Mouse (Mus musculus): Measurements from ENCODE around the gene Fam222a.

Gene Fam222a

DNA sequence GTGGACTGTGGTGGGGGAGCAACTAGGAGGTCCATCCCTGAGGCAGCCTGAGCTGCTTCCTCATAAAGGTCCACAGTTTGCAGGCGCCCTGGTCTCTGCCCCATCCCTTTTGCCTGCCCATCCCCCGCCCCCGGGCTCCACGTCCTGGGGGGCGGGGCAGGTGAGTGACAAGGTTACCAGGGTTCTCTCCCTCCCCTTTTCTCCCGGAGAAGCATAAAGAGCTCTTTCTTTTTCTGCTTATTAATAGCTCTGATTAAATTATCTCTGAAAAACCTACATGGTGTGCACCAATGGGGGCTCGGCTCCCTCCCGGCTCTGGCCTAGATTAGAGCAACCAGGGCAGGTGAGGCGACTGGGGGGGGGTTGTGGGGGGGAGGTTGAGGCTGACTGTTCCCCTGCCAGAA lies 7.3 kb upstream of the Fam222a start:
- DNase-seq (ENCODE audit: low spot score) = peak; percentile 66

DNA sequence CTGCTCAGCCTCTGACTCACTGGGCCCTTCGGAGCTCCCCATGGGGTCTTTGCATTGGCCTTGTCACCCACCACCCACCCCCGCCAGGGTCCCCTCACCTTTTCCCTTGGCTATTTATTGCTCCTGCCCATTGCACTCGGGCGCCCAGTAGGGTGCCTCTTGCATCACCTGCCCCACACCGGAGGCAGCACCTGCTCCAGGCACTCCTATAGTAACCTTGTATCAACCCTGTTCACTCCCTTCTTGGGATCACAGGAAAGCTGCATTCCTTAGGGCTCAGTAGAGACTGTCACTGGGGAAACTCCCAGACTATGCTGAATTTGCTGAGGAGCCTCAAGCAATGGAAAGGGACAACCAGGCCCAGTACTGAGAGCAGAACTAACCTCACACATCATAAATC lies 6.9 kb upstream of the Fam222a start:
- peak; percentile 74 for DNase-seq (ENCODE audit: low spot score)

DNA sequence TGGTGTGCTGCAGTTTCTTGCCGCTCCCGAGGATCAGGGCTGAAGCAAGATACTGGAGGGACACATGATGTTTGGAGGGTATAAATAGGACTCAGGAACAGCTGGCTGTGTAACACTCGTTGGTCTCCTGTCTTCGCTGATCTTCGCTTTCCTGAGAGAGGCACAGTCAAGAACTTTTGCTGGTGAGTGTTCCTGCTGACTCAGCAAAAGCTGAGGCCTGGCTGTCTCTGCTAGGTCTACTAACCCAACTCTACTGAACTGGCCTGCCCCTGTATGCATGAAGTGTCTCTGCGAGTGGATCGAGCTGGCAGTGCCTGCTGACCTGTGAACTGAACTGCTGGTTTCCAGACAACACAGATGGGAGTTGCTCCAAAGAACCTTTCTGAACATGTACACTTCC lies 3.8 kb upstream of the Fam222a start:
- DNase-seq (ENCODE audit: low spot score) = no peak

DNA sequence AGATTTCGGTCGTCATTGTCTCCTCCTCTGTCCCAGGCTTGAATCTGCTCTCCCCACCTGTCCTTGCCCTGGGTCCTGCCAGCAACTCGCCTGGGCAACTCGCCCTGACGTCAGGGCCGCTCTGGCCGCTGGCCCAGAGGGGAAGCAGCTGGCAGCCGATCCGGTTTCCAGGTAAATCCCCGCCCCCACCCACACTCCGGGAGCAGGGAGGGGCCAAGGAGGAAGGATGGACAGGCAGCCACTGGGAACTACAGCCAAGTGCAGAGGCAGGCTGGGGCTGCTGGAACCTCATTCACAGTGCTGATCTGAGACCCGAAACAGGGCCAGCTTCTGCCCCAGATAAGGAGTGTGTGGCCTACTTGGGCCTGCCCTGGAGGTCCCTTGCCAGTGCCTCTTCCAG lies 2.5 kb upstream of the Fam222a start:
- no peak for DNase-seq (ENCODE audit: low spot score)

DNA sequence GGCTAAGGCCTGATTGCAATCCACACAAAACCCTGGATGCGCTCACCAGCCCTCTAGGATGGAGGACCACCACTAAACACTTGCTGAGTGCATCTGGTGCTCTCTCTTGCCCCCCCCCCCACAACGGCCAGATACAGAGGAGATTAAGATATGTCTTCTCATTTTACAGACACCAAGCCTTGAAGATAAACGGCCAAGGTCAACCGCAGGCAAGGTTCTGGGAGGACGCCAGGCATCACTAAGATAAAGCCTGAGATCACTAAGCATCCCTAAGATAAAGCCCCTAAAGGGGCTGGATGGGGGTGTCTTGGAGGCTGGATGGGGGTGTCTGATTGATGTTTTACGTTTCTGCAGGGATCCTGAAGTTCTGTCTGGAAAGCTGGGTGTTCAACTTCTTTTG lies 2.1 kb upstream of the Fam222a start:
- no peak for DNase-seq (ENCODE audit: low spot score)

DNA sequence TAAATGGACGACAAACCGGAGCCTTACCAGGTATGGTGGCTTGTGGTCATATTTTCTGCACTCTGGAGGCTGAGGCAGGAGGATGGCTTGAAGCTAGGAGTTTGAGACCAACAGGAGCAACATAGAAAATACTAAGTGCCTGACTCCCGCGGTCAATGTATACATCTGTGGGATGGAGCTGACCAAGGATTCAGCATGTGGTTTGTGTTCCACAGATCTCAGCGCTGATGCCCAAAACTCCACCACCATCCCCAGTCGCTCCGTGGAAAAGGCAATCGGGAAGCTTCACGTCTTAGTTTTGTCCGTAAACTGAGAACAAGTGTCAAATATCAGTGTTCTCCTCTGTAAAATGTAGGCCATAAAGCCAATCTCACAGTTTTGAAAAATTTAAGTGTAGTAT lies 1.4 kb upstream of the Fam222a start:
- no peak for DNase-seq (ENCODE audit: low spot score)

DNA sequence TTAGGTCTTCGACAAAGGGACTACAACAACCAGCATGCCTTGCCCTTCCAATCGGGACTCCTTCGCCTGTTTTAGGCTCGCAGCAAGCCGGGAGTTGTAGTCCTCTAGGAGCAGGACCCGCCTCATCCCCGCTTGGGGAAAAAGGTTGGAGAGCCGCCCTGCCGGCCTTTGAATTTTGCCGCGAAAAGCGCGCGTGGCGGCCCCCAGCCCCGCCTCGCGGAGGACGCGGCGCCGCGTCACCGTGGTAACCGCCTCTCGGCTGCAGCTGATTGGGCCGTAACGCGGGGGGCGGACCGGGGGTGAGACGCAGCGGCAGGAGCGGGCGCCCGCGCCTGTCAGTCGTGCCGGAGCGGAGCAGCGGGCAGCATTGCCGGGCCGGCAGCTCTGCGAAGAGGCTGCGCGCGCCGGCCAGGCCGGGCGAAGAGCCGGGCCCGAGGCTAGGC lies 720 bp upstream of the Fam222a start:
- peak; percentile 95 for DNase-seq (ENCODE audit: low spot score)

DNA sequence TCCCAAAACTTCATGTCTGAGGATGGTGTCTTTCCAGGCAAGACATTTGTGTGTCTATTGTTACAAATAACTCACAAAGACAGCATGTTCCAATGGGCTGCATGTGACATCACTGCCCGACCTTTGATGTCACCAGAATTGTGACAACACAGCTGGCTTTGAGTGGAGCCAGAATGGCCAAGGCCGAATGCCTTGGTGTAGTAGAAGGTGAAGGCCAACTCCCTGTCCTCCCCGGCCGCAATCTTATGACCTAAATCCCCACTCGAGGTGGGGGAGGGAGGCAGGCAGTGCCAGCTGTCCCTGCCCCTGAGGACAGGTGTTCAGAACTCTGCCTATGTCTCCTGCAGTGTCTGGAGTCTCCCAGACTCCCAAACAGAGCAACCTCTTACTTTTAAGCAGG lies 1.0 kb downstream of the Fam222a start:
- no peak for DNase-seq (ENCODE audit: low spot score)

DNA sequence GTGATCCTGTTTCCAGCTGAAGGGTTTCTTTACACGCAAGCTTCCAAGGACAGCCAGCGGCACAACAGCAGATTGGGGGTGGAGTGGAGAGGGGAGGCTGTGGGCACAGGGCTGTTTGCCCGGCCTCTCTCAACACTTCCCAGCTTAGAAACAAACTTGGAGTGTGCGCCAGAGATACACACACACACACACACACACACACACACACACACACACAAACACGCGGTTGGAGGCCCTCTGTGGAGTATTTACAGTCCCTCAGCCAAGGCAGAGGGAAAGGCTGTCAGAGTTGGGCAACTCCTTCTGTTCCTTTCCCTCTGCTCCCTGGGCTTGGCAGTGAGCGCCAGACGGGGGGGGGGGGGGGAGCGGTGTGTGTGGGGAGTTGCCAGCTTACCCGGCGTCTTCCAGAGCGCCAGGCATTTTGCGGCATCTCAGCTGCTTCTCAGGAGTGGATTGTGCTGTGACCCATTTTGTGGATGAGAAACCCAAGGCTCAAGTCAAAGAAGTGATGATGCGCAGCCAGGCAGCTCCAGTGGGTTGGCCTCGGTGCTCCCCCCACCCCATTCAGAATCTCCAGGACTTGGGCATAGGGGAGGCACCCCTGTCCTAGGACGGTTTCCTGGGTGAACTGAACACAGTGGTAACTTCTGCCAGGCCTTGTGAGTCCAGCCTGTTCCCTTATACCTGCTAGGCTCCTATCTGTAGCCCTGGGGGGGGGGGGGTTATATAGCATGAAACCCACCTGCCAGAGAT lies 2.3 kb downstream of the Fam222a start:
- DNase-seq (ENCODE audit: low spot score) = peak; percentile 46

DNA sequence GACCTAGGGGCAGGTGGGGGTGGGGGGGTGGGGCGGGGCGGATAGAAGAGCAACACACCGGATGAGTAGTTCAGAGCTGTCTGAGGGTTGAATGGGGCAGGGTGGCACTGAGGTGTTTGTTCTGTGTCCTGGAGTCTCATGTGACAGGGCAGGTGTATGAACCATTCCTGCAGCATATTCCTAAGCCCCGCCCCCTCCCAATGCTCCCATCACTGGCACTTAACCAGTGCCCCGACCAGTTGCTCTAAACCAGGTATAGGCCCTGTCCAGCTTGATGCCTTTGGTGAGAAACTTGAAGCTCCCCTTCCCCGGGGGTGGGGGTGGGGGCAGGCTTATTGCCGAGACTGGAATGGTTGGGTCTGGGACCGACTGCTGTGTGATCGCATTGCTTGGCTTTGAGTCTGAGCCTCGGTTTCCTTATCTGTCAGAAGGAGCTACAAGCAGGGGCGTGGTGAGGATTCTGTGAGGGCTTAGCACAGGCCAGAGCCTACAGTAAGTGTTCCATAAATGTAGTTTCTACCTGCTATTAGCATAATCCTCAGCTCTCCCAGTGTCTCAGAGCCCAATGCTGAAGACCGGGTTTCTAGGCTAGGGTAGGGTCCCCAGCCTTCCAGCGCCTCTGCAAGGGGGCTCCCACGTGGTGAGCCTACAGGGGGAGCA lies 3.1 kb downstream of the Fam222a start:
- no peak for DNase-seq (ENCODE audit: low spot score)

DNA sequence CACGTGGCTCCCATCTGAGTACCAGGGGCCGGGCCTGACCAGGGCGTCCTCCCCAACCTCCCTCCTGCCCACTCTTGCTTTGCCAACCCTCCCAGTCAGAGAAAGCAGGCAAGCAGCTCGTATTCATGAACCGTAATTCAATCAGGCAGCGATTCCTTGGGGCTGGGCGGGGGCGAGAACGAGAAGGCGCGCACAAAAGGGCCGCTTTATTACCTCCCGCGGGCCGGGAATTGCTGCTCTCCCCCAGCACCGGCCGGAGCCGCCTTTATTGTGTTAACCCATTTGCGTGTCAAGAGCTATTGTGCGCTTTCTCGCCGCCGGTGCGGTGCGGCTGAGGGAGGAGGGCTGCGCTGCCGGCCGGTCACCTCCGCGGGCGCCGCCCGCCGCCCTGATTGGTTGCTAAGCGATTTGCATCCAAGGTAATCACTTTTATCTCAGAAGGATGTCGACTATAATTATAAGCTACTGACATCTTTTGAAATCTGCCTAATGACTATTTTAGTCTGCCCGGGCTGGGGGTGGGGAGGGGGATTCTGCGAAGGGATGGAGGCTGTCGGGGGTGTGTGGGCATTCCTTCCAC lies 3.7 kb downstream of the Fam222a start:
- no peak for DNase-seq (ENCODE audit: low spot score)

DNA sequence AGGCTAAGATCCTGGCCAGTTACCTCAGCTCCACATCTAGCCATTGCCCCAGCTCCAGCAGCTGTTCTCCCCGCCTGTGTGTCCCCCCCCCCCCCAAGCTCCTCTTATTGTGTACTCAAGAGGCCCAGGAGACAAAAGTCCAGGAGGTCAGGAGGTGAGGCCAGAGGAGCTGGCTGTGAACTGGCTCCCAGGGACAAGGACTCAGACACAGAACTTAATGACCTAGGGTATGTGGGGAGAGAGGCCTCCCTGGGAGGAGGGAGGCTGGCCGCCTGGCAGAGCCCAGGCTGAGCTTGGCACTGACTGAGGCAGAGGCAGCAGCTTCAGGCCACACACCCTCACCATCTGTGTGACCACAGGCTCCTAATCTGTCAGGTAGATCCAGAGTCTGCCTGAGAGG lies 5.2 kb downstream of the Fam222a start:
- DNase-seq (ENCODE audit: low spot score) = no peak

DNA sequence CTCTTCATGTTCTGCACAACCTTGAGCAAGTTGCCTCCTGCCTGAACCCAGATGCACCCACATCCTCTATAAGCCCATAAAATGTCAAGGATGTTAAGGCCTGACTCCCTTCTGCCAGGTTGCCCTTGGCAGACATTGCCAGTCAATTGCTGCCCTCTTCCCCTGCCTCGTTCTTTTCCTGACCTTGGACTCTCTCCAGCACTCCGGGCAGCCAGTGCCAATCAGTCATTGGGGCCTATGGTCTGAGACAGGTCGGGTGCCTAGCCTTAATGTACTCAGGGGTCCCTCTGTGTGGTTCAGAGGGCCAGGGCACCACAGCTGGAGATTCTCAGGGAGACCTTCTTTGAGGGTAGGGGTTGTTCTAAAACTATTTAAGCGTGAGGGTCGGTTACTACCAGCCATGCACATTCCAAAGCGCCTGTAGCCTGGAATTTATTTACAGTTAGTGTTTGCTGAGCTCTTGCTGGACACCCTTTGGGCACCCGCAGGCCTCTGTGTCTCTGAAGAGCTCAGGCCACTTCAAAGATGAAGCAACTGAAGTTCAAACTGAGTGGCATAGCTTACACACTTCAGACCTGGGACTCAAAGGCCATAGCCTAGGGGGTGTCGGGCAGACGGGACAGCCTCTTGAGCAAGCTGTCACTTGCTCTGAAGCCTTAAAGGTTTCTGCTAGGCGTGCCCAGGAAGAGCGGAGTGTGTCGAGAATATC lies 6.3 kb downstream of the Fam222a start:
- peak; percentile 52 for DNase-seq (ENCODE audit: low spot score)

DNA sequence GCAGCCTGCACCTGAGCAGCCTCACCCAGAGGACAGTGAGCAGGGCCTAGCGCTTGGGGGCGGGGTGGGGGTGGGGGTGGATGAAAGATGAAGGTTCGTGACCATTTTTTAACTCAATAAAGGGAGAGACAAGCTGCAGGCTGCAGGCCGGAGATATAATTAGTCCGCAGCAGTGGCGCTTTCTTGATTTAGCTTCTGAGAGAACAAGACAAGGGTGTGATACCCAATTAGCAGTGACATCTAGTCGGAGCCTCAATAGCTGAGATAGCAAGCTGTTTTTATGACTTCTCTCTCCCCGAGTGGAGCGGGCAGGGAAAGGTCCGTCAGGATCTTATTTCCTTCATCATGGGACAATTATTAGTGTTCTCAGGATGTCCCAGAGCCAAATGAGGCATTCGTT lies 7.2 kb downstream of the Fam222a start:
- DNase-seq (ENCODE audit: low spot score) = no peak

DNA sequence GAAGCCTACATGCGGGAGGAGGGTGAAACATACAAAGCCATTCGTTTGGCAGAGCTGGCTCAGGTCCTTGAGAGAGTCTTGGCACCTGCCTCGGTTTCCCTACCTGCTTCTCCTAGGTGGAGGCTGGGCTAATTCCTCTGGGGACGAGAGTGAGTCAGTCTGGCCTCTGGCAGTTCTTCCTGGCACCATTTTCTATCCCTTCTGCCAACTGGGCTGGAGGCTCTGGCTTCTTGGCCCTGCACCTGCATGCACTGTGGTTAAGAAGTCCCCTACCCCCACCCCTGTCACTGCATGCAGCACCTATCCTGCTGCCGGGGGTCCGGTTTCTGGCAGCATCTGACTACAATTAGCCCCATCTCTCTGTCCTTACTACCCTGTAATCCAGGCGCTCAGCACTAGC lies 7.7 kb downstream of the Fam222a start:
- DNase-seq (ENCODE audit: low spot score) = no peak

DNA sequence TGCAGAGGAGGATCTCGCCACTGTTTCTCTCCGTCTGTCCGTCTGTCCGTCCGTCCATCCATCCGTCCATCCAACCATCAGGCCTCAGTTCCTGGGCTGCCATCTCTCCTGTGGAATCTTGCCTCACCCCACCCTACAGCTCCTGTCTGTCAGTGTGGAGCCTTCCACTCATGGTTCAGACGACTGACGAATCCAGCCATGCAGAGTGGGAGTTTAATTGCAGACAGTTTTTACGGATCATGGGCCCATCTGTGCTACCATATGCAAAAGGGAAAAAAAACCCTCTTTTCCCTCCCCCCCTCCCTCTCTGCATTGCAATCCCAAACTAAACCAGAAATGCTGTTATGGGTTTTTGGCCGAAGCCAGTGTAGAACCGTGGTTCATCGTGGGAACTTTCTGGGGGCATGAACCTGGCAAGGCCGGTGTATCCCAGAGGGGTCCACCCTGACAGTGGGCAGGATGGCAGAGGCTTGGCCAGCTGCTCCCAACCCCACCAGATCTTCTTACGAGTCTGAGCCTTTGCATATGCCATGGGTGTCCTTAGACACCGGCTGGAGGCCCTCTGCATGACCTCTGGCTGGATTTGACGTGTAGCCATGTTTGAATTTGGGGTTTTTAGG lies 8.3 kb downstream of the Fam222a start:
- DNase-seq (ENCODE audit: low spot score) = no peak

DNA sequence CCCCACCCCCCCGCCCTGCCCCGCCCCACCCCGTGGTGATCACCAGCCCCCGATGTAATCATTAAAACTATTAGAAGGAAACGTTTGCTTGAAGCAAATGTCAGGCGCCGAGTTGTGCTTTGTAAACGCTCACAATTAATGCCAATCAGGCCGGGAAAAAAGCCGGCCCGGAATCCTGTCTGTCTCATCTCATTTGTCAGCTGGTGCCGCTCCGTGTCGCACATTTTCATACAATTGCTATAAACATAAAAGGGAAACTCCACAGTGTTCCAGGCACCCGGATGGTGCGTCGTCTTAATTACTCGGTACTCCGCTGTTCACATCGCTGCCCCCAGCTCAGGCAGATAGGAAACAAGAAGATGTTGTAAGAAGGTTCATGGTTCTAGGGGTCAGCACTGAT lies 10.5 kb downstream of the Fam222a start:
- no peak for DNase-seq (ENCODE audit: low spot score)

DNA sequence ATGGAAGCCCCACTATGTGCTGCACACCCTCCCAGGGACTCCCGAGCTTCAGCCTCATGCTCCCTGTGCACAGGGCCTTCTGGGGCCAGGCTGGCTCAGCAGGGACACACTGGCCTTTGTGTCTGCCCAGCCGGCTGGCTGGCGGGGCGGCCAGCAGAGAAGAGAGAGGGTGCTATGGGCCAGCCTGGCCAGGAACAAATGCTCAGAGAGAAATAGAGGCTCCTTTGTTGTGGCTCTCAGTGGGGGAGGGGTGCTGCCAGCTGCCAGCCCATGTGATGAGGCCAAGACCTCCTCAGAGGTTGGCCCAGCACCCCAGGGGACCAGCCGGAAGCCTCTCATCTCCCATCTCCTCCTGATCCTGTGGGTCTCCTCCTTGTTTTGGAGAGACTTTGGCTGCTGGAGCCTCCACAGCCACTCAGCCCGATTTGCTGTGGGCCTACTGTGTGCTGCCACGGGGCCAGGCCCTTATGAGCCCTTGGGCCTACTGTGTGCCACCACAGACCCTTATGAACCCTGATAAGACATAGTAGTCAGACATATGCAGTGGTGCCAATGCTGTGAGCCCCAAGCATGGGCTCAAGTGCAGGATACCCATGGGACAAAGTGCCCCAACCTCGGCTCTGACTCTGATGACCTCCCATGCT lies 12.0 kb downstream of the Fam222a start:
- DNase-seq (ENCODE audit: low spot score) = peak; percentile 57

DNA sequence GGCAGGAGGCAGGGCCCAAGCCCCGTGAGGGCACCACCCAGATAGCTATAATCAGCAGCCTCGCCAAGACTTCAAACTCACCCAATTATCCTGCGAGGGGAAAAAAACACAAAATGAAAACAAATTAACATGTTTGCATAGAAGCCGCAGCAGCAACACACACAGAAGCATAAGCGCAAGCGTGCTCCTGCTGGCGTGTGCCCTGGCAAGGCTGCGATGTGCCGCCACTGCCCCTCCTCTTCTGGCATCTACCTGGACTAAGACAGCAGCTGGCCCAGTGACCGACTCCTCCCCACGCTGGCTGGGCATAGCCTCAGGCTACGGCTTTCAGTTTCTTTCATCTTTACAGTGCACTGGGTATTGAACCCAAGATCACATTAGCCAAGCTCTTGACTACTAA lies 13.7 kb downstream of the Fam222a start:
- no peak for DNase-seq (ENCODE audit: low spot score)

DNA sequence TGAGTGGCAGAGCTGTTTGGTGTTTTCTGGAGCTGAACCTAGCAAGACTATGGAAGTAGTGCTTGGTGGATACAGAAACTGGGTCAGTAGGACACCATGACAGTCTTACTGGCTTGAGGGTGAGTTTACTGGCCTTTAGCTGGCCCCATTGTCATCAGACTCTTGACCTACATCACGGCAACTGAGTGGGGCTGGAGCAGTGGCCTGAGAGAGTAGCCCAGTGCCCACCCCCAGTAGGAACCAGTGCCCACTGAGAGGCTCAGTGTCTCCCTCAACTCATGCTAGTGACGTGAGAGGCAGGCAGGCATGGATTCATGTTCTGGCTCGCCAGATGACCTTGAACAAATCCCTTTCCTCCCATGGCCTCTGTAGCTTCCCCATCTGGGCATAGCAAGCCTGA lies 15.2 kb downstream of the Fam222a start:
- no peak for DNase-seq (ENCODE audit: low spot score)

DNA sequence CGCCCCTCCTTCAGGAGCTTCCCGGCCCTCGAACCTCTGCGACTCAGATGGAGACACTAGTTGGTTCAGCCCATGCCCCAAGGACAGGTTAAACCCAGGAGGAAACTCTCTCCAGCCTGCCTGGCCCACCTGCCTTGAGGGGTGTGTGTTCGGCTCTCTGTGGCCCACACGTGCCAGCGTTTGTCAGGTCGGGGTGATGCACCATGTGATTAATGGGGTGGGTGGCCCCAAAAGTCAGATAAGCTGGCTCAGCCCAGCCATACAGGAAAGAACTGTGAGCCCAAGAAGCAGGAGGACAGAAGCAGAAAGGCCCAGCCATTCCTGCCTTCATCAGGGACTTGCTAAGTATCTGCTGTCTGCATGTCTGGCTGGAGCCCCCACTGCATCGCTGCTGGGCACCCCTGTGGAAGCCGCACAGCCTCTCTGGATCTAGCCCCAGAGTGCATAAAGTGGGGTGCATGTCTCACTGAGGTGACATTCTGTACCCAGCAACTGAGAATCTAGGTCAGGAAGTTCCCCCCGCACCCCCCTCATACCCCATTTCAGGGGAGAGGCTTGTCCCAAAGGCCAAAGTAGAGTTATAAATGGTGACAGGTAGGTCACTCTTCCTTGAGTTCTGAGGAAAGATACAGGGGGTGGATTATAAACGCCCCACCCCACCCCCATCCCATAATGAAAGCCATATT lies 15.8 kb downstream of the Fam222a start:
- DNase-seq (ENCODE audit: low spot score) = no peak

Measured in testis, postnatal 14 days (tissue).